Mouse (Mus musculus) midbrain, postnatal 0 days (tissue): Measurements from ENCODE around the gene Tfap4. TPM values are rescaled to one million over a fixed set of nuclear protein-coding genes. Genes with fewer than 3 reads are reported as not detected.

Experiments
- ATAC-seq: fragments of 200-750 bp; cut with Nextera tagmentation; 2 replicates; pipeline ENCODE4 v1.8.0; 2017; ENCODE audit warnings: moderate number of reproducible peaks, mild to moderate bottlenecking, moderate TSS enrichment, moderate library complexity; ENCODE audit not compliant: low FRiP score
- DNase-seq: peaks from one replicate; pipeline ENCODE4 v3.0.0-alpha.2; 2015; ENCODE audit warnings: low spot score
- H3K27ac ChIP-seq: fragments of 300-500 bp; sonication (generic); 2 replicates; pipeline ENCODE4 v1.5.1; 2014; ENCODE audit warnings: low read depth, mild to moderate bottlenecking, low read length, mixed read lengths
- H3K27me3 ChIP-seq: fragments of 300-500 bp; sonication (generic); 2 replicates; pipeline ENCODE4 v1.6.1; 2014; ENCODE audit warnings: low read length, control low read depth, mixed read lengths; ENCODE audit not compliant: insufficient read depth
- H3K36me3 ChIP-seq: fragments of 300-500 bp; sonication (generic); 2 replicates; pipeline ENCODE4 v1.6.1; 2014; ENCODE audit warnings: low read length, control low read depth, mixed read lengths; ENCODE audit not compliant: insufficient read depth
- H3K4me1 ChIP-seq: fragments of 300-500 bp; sonication (generic); 2 replicates; pipeline ENCODE4 v1.6.1; 2014; ENCODE audit warnings: mild to moderate bottlenecking, control low read depth, antibody characterized with exemption, low read length, mixed read lengths; ENCODE audit not compliant: insufficient read depth
- H3K4me2 ChIP-seq: fragments of 300-500 bp; sonication (generic); 2 replicates; pipeline ENCODE4 v1.6.1; 2014; ENCODE audit warnings: low read depth, mild to moderate bottlenecking, low read length, mixed read lengths; ENCODE audit not compliant: poor library complexity, severe bottlenecking
- H3K4me3 ChIP-seq: fragments of 300-500 bp; sonication (generic); 2 replicates; pipeline ENCODE4 v1.5.1; 2014; ENCODE audit warnings: low read depth, mild to moderate bottlenecking, low read length, moderate library complexity
- H3K9ac ChIP-seq: fragments of 300-500 bp; sonication (generic); replicated peaks from 2 replicates; pipeline ENCODE4 v1.6.1; 2014; ENCODE audit warnings: mild to moderate bottlenecking, low read length, moderate library complexity, mixed read lengths; ENCODE audit not compliant: poor library complexity, severe bottlenecking
- H3K9me3 ChIP-seq: fragments of 300-500 bp; sonication (generic); 2 replicates; pipeline ENCODE4 v1.6.1; 2016; ENCODE audit warnings: low read length, control low read depth
- CTCF ChIP-seq: IDR thresholded peaks from 2 replicates; pipeline ENCODE4 v1.5.1; 2016; ENCODE audit warnings: antibody characterized with exemption, mild to moderate bottlenecking
- WGBS: fragments of 180-500 bp; shearing (Covaris S2); extraction: QIAGEN DNeasy Blood & Tissue Kit; methylation state at CpG from one replicate; pipeline ENCODE4 v1.1.7; 2014; 5-methylcytosine and 5-hydroxymethylcytosine counted together
- polyA plus RNA-seq: library from polyadenylated mRNA; unstranded; fragments of >200 nt; fragmentation: Nextera tagmentation; extraction: Ambion mirVana; gene quantifications from 2 replicates; pipeline ENCODE4 v1.2.1, GENCODE M21; 2015
- total RNA-seq: library from RNA; depleted of rRNA; stranded (reverse); fragments of >200 nt; gene quantifications from 2 replicates; pipeline ENCODE4 v1.2.3, GENCODE M21; 2014

The Tfap4 gene
- total and polyA plus RNA-seq, 2 experiments from 2014 or later, result 5.2 to 6.7 TPM

- no peak overlapping the region for H3K27ac ChIP-seq
- DNase-seq (no peak), ATAC-seq (no peak)
- TF ChIP-seq CTCF, result no peak
- H3K4me2 ChIP-seq, result no peak overlapping the region
- H3K9me3 ChIP-seq, result no peaks in the 10 kb centered on the region
- 84% methylated on average over 4 of the region's 4 CpGs for WGBS
- H3K36me3 ChIP-seq, result no peaks in the 10 kb centered on the region
- H3K4me1 ChIP-seq, result 0 out of 2 replicates have a peak, but pooled peaks cover 2% of the 10 kb centered on the region
- no peak overlapping the region for H3K9ac ChIP-seq
- no peak overlapping the region for H3K4me3 ChIP-seq
- H3K27me3 ChIP-seq, result no peaks in the 10 kb centered on the region
These were observed 38.5 kb downstream of the Tfap4 start for GRCm38 (mm10) chr16:4521074-4521667.

GRCm38 (mm10) chr16:4520673-4521072 is 39.0 kb downstream of the Tfap4 start:
- Histone ChIP-seq H3K9ac (no peak overlapping the region), H3K27me3 (no peaks in the 10 kb centered on the region), H3K27ac (no peak overlapping the region), H3K4me1 (0 out of 2 replicates have a peak, but pooled peaks cover 2% of the 10 kb centered on the region), H3K36me3 (no peaks in the 10 kb centered on the region), H3K4me2 (no peak overlapping the region), H3K4me3 (no peak overlapping the region), H3K9me3 (no peaks in the 10 kb centered on the region)
- no peak for TF ChIP-seq CTCF
- WGBS, result 80% methylated on average over 8 of the region's 8 CpGs
- ATAC-seq (no peak), DNase-seq (no peak)

GRCm38 (mm10) chr16:4519825-4520224 is 39.8 kb downstream of the Tfap4 start:
- Histone ChIP-seq H3K4me3 (no peak overlapping the region), H3K9ac (no peak overlapping the region), H3K27me3 (no peaks in the 10 kb centered on the region), H3K4me1 (0 out of 2 replicates have a peak, but pooled peaks cover 2% of the 10 kb centered on the region), H3K36me3 (no peaks in the 10 kb centered on the region), H3K27ac (no peak overlapping the region), H3K9me3 (no peaks in the 10 kb centered on the region), H3K4me2 (no peak overlapping the region)
- no peak for TF ChIP-seq CTCF
- WGBS, result 95% methylated on average over 2 of the region's 2 CpGs
- DNase-seq, result no peak
- ATAC-seq, result no peak

GRCm38 (mm10) chr16:4519157-4519556 is 40.5 kb downstream of the Tfap4 start:
- TF ChIP-seq CTCF, result no peak
- Histone ChIP-seq H3K9me3 (no peaks in the 10 kb centered on the region), H3K9ac (no peak overlapping the region), H3K27me3 (no peaks in the 10 kb centered on the region), H3K27ac (no peak overlapping the region), H3K36me3 (no peaks in the 10 kb centered on the region), H3K4me2 (no peak overlapping the region), H3K4me1 (0 out of 2 replicates have a peak, but pooled peaks cover 2% of the 10 kb centered on the region), H3K4me3 (no peak overlapping the region)
- DNase-seq (peak; percentile 27), ATAC-seq (no peak)
- WGBS, result 53% methylated on average over 4 of the region's 4 CpGs

- no peak overlapping the region for H3K27ac ChIP-seq
- whole genome bisulfite sequencing, result 64% methylated on average over 2 of the region's 2 CpGs
- no peak overlapping the region for H3K9ac ChIP-seq
- DNase-seq, result no peak
- no peak overlapping the region for H3K4me3 ChIP-seq
- no peaks in the 10 kb centered on the region for H3K27me3 ChIP-seq
- no peak overlapping the region for H3K4me2 ChIP-seq
- H3K9me3 ChIP-seq, result no peaks in the 10 kb centered on the region
- TF ChIP-seq CTCF, result no peak
- no peak for ATAC-seq
- 0 out of 2 replicates have a peak, but pooled peaks cover 2% of the 10 kb centered on the region for H3K4me1 ChIP-seq
- no peaks in the 10 kb centered on the region for H3K36me3 ChIP-seq
These were observed 41.7 kb downstream of the Tfap4 start for GRCm38 (mm10) chr16:4517906-4518305.

- H3K36me3 ChIP-seq, result no peaks in the 10 kb centered on the region
- WGBS, result 82% methylated on average over 3 of the region's 3 CpGs
- H3K9me3 ChIP-seq, result no peaks in the 10 kb centered on the region
- H3K4me3 ChIP-seq, result no peak overlapping the region
- H3K27me3 ChIP-seq, result no peaks in the 10 kb centered on the region
- no peak overlapping the region for H3K4me2 ChIP-seq
- DNase-seq (no peak), ATAC-seq (no peak)
- no peak overlapping the region for H3K9ac ChIP-seq
- TF ChIP-seq CTCF, result no peak
- H3K4me1 ChIP-seq, result 0 out of 2 replicates have a peak, but pooled peaks cover 2% of the 10 kb centered on the region
- H3K27ac ChIP-seq, result no peak overlapping the region
These were observed 45.3 kb downstream of the Tfap4 start for GRCm38 (mm10) chr16:4514383-4514782.
